Mouse (Mus musculus): Measurements from ENCODE around the gene Klhl42. TPM values are rescaled to one million over a fixed set of nuclear protein-coding genes. Genes with fewer than 3 reads are reported as not detected.

Gene Klhl42
- 9.7 and 10.3 TPM in 2 replicates for polyA plus RNA-seq (2014; fragmentation: Nextera tagmentation; extraction: Ambion mirVana)

DNA sequence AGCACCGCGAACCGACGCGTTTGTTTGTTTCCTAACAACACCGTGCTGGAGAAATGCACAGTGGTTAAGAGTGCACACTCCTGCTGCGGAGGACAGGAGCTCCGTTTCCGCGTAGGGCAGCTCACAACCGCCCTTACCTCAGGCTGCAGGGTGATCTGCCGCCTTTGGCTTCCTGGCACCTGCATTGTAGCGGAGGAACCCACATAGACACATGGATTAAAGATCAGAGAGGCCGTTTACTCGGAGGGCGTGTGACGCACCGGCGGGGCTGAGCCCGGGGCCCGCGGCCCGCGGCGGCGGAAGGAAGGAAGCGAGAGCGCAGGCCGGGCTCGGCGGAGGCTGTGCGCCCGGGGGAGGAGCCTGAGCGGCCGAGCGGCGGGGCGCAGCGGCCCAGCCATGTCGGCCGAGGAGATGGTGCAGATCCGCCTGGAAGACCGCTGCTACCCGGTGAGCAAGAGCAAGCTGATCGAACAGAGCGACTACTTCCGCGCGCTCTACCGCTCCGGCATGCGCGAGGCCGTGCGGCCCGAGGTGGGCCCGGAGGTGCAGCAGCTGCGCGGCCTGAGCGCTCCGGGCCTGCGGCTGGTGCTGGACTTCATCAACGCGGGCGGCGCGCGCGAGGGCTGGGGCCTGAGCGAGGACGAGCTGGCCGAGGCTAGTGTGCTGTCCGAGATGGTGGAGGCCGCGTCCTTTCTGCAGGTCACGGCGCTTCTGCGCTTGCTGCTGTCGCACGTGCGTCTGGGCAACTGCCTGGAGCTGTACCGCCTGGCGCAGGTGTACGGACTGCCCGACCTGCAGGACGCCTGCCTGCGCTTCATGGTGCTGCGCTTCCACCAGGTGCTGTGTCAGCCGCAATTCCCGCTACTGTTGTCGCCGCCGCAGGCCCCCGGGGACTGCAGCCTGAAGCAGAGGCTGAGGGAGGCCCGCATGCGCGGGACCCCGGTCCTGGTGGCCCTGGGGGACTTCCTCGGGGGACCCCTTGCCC is at the start of gene Klhl42:
Klhl42 (plus strand) TSS at position 244 of the 985 bp plus-strand sequence.
- Histone ChIP-seq H3K9me3 (ENCODE audit: control insufficient read depth, low read length) (no peaks in the 10 kb centered on the region), H3K4me2 (ENCODE audit: low read depth, low read length) (peak within 1 kb of the TSS; percentile 95), H3K36me3 (ENCODE audit: control insufficient read depth, insufficient read depth, low read length) (no peaks in the 10 kb centered on the region), H3K27me3 (ENCODE audit: control insufficient read depth, insufficient read depth, low read length) (no peaks in the 10 kb centered on the region), H3K9ac (replicated peaks; ENCODE audit: low read depth, low read length) (peak within 1 kb of the TSS; percentile 92), H3K4me1 (ENCODE audit: control insufficient read depth, insufficient read depth, low read length) (peaks cover 17% of the 10 kb centered on the region), H3K27ac (ENCODE audit: low read depth, low read length) (peak within 1 kb of the TSS; percentile 88), H3K4me3 (ENCODE audit: low read depth, low read length) (peak within 1 kb of the TSS; percentile 80)
- peak; percentile 89 for ATAC-seq (ENCODE audit: low read depth)
- WGBS, result 1% methylated on average over 91 of the region's 99 CpGs

DNA sequence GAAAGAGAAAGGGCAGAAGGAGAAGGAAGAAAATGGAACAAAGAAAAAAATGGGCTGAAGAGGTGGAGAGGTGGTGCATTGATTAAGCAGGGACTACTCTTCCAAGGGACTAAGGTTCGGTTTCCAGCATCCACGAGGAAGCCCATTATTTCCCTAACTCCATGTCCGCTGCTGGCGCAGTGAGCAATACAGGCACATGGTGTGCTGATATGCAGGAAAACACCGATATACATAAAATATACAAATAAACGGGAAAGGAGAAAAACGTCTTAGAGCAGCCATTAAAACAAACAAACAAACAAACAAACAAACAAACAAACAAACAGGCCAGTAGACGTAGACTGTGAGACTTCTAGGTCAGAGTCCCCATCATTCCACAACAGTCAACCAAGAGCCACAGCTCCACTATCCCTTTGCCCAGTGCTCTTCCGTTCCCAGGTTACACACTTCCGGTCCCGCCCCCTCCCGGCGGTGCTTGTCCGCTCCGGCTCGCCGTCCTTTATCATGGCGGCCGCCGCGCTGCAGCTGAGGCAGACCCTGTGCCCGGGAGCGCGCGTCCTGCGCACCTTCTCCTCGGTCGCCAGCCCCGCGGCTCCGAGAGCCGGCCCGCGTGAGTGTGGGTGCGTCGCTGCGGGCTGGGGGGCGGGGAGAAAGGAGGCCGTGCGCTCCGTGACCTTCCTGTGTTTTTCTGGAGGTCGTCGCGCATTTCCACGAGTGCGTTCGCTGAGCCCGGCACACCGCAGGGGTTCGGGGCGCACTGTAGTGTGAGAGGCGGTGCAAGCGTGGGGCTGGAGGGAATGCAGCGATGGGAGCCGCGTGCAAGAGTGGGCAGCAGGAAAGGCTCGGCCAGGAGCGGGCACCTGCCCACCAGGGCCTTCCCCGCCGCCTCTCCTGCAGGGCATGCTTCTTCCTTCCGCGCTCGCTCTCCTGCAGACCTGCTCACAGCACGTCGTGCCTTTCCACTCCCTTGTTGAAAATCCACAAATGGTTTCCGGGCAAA is 48.6 kb upstream of the Klhl42 start, which contains the start of gene Mrps35:
Mrps35 (plus strand) TSS at position 474 of the 1,000 bp plus-strand sequence.
- Histone ChIP-seq H3K27me3 (ENCODE audit: control insufficient read depth, insufficient read depth, low read length) (no peaks in the 10 kb centered on the region), H3K4me1 (ENCODE audit: control insufficient read depth, insufficient read depth, low read length) (peaks cover 7% of the 10 kb centered on the region), H3K9ac (replicated peaks; ENCODE audit: low read depth, low read length) (peak within 1 kb of the TSS; percentile 89), H3K4me2 (ENCODE audit: low read depth, low read length) (peak within 1 kb of the TSS; percentile 72), H3K9me3 (ENCODE audit: control insufficient read depth, low read length) (no peaks in the 10 kb centered on the region), H3K27ac (ENCODE audit: low read depth, low read length) (peak within 1 kb of the TSS; percentile 88), H3K36me3 (ENCODE audit: control insufficient read depth, insufficient read depth, low read length) (peaks cover 6% of the 10 kb centered on the region; the same call in 1 of the 2 replicates), H3K4me3 (ENCODE audit: low read depth, low read length) (peak within 1 kb of the TSS; percentile 53)
- WGBS, result 3% methylated on average over 66 of the region's 66 CpGs
- peak; percentile 100 for ATAC-seq (ENCODE audit: low read depth)

DNA sequence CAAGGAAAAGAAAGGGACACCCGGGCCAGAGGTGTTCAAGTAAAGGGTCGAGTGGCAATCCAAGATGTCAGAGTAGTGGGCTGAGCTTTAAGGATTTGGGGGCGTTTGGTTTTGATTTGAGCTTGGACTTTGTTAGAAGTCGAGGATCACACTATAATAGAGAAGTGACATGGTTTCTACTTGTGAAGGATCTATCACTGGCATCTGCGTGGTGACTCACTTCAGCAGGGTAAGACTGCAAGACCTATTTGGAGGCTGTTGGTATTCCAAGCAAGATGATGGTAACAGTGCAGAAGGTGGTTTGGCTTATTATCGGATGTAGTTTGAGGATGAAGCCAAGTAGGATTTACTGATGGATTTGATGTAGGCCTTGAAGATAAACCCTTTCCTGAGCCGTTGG is 47.5 kb upstream of the Klhl42 start:
- Histone ChIP-seq H3K9me3 (ENCODE audit: control insufficient read depth, low read length) (no peaks in the 10 kb centered on the region), H3K36me3 (ENCODE audit: control insufficient read depth, insufficient read depth, low read length) (peaks cover 13% of the 10 kb centered on the region; the same call in 1 of the 2 replicates), H3K27ac (ENCODE audit: low read depth, low read length) (no peak overlapping the region), H3K4me3 (ENCODE audit: low read depth, low read length) (peak overlapping the region; percentile 53), H3K27me3 (ENCODE audit: control insufficient read depth, insufficient read depth, low read length) (no peaks in the 10 kb centered on the region), H3K4me1 (ENCODE audit: control insufficient read depth, insufficient read depth, low read length) (peaks cover 7% of the 10 kb centered on the region), H3K9ac (replicated peaks; ENCODE audit: low read depth, low read length) (peak overlapping the region; percentile 89; the same call in 1 of the 2 replicates), H3K4me2 (ENCODE audit: low read depth, low read length) (peak overlapping the region; percentile 72)
- no peak for ATAC-seq (ENCODE audit: low read depth)
- 56% methylated on average over 7 of the region's 7 CpGs for WGBS

DNA sequence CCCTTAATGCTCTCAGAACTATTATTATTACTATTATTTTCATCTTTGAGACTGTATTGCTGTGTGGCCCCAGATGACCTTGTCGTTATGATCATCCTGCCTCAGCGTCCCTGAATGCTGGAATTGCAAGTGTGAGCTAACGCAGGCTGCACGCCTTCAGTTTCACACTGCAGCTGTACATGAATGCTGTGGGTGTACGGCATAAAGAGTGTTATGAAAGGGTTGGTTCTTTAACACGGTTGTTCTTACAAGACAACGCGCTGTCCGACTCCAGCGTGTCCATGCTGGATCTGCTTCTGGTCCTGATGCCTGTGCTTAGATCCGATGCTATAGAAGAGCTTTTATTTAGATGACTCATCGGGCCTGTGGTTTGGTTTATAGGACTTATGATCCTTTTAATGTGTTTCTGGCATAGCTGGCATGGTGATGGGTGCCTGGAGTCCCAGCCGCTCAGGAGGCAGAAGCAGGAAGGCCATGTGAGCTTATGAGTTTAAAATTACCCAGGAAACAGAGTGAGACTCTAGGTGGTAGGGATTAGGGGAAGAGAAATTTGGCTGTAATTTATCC is 41.9 kb upstream of the Klhl42 start:
- no peak for ATAC-seq (ENCODE audit: low read depth)
- Histone ChIP-seq H3K4me1 (ENCODE audit: control insufficient read depth, insufficient read depth, low read length) (no peaks in the 10 kb centered on the region), H3K27ac (ENCODE audit: low read depth, low read length) (no peak overlapping the region), H3K4me2 (ENCODE audit: low read depth, low read length) (no peak overlapping the region), H3K27me3 (ENCODE audit: control insufficient read depth, insufficient read depth, low read length) (no peaks in the 10 kb centered on the region), H3K9me3 (ENCODE audit: control insufficient read depth, low read length) (no peaks in the 10 kb centered on the region), H3K36me3 (ENCODE audit: control insufficient read depth, insufficient read depth, low read length) (peaks cover 39% of the 10 kb centered on the region), H3K9ac (replicated peaks; ENCODE audit: low read depth, low read length) (no peak overlapping the region), H3K4me3 (ENCODE audit: low read depth, low read length) (no peak overlapping the region)
- WGBS, result 98% methylated on average over 13 of the region's 13 CpGs

GRCm38 (mm10) chr6:147051666-147052065 is 39.5 kb upstream of the Klhl42 start:
- no peak overlapping the region for H3K4me2 ChIP-seq (ENCODE audit: low read depth, low read length)
- H3K36me3 ChIP-seq (ENCODE audit: control insufficient read depth, insufficient read depth, low read length), result peaks cover 33% of the 10 kb centered on the region
- no peak overlapping the region for H3K27ac ChIP-seq (ENCODE audit: low read depth, low read length)
- 97% methylated on average over 8 of the region's 8 CpGs for WGBS
- H3K9ac ChIP-seq (replicated peaks; ENCODE audit: low read depth, low read length), result no peak overlapping the region
- H3K27me3 ChIP-seq (ENCODE audit: control insufficient read depth, insufficient read depth, low read length), result no peaks in the 10 kb centered on the region
- no peaks in the 10 kb centered on the region for H3K9me3 ChIP-seq (ENCODE audit: control insufficient read depth, low read length)
- H3K4me3 ChIP-seq (ENCODE audit: low read depth, low read length), result no peak overlapping the region
- no peaks in the 10 kb centered on the region for H3K4me1 ChIP-seq (ENCODE audit: control insufficient read depth, insufficient read depth, low read length)
- no peak for ATAC-seq (ENCODE audit: low read depth)

GRCm38 (mm10) chr6:147052440-147052839 is 38.7 kb upstream of the Klhl42 start:
- no peak overlapping the region for H3K4me2 ChIP-seq (ENCODE audit: low read depth, low read length)
- ATAC-seq (ENCODE audit: low read depth), result no peak
- WGBS, result 95% methylated on average over 9 of the region's 9 CpGs
- H3K9ac ChIP-seq (replicated peaks; ENCODE audit: low read depth, low read length), result no peak overlapping the region
- no peak overlapping the region for H3K27ac ChIP-seq (ENCODE audit: low read depth, low read length)
- no peaks in the 10 kb centered on the region for H3K27me3 ChIP-seq (ENCODE audit: control insufficient read depth, insufficient read depth, low read length)
- no peaks in the 10 kb centered on the region for H3K9me3 ChIP-seq (ENCODE audit: control insufficient read depth, low read length)
- no peak overlapping the region for H3K4me3 ChIP-seq (ENCODE audit: low read depth, low read length)
- H3K36me3 ChIP-seq (ENCODE audit: control insufficient read depth, insufficient read depth, low read length), result peaks cover 33% of the 10 kb centered on the region
- no peaks in the 10 kb centered on the region for H3K4me1 ChIP-seq (ENCODE audit: control insufficient read depth, insufficient read depth, low read length)

DNA sequence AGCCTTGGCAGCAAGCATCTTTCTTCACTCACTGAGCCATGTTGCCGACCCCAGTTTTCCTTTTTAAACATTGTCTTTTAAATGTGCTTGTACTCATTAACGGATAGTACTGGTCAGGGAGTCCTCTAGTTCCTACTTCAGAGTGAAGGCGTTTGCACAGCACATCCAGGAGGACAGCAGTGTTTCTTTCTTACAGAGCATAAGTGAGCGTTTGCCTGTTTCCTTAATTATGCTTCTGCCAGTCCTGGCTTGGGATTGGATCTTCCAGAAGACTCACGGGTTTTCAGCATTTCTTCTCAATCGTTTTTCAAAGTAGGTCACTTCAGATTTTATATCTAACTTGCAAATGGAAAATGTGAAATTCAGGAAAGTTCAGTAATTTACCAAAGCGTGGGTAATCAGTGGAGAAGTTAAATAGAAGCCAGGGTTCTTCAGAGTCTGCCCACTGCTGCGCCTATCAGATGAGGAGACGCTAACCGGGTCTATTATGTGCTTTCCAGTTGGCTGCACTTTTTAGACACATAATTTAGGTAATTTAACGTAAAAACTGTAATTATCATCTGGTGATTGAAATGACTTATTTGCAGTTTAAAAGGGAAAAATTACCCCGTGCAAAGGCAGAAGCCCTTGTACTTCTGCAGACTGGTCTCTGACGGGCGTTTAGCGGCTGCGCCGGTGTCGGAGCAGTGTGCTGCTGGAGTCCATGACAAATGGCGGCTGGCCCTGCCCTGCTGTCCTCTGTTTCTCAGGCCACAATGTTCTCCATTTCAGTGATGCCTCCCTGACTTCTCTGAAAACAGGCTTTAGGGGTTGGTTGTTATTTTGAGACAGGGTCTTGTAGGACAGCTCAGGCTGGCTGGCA is 37.2 kb upstream of the Klhl42 start:
- Histone ChIP-seq H3K9ac (replicated peaks; ENCODE audit: low read depth, low read length) (no peak overlapping the region), H3K27me3 (ENCODE audit: control insufficient read depth, insufficient read depth, low read length) (no peaks in the 10 kb centered on the region), H3K4me3 (ENCODE audit: low read depth, low read length) (no peak overlapping the region), H3K4me2 (ENCODE audit: low read depth, low read length) (no peak overlapping the region), H3K27ac (ENCODE audit: low read depth, low read length) (no peak overlapping the region), H3K36me3 (ENCODE audit: control insufficient read depth, insufficient read depth, low read length) (peaks cover 24% of the 10 kb centered on the region), H3K4me1 (ENCODE audit: control insufficient read depth, insufficient read depth, low read length) (no peaks in the 10 kb centered on the region), H3K9me3 (ENCODE audit: control insufficient read depth, low read length) (no peaks in the 10 kb centered on the region)
- WGBS, result 87% methylated on average over 19 of the region's 19 CpGs
- ATAC-seq (ENCODE audit: low read depth), result no peak

All from neural tube, embryonic 14.5 days (tissue).